Mouse (Mus musculus): ENCODE measurements around the gene Trim52. TPM values are rescaled to one million over a fixed set of nuclear protein-coding genes. Genes with fewer than 3 reads are reported as not detected.
"Not testable (repeated sequence)": the region's sequence is repeated elsewhere in the genome, so short reads cannot be mapped to it uniquely, and the experiment has no call there.

The Trim52 gene
- polyA plus RNA-seq, 1 experiment: not detected

DNA sequence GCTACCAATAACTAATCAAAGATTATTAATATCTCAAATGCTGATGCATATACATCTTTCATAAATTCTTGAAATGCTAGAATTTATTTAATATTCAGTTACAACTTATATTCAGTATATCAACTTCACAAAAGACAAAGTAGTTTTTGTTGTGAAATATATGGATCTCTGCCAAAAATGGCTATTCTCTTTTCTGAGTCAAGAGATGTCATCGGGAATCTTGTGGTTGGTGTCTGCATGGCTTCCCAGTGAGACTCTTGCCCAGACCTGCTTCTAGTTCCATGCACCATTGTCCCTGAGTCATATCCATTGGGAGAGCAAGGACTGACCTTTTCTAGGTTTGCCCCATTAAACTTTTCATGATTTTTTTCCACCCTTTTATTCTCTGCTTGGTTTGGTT lies 50.5 kb downstream of the Trim52 start:
- no peak for TF ChIP-seq POLR2A (IDR thresholded peaks at IDR 0.05; ENCODE audit: borderline replicate concordance, extremely low read depth, insufficient read depth, insufficient read length, poor library complexity, severe bottlenecking)
- TF ChIP-seq CTCF (IDR thresholded peaks at IDR 0.05; ENCODE audit: borderline replicate concordance, extremely low read depth, insufficient read depth, insufficient read length): no peak
- DNase-seq (ENCODE audit: low read depth): no peak

GRCm38 (mm10) chr14:106162331-106162730 lies 56.3 kb downstream of the Trim52 start:
- TF ChIP-seq POLR2A (IDR thresholded peaks at IDR 0.05; ENCODE audit: borderline replicate concordance, extremely low read depth, insufficient read depth, insufficient read length, poor library complexity, severe bottlenecking): no peak
- no peak for TF ChIP-seq CTCF (IDR thresholded peaks at IDR 0.05; ENCODE audit: borderline replicate concordance, extremely low read depth, insufficient read depth, insufficient read length)
- DNase-seq (ENCODE audit: low read depth): peak; percentile 43

DNA sequence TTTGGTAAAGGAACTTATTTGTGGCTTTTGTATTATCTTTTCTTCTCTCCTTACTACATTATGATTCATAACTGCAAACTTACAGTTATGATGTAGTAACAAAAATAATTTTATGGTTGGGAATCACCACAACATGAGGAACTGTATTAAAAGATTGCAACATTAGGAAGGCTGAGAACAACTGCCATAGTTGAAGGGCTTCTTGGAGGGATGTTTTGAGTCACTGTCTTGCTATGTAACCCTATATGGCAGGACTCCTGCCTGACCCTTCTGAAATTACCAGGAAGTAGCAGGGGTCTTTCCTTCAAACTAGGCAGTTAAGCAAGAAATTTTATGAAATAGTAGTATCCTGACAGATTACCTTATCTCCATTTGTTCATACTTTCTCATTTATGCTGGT lies 57.2 kb downstream of the Trim52 start:
- no peak for TF ChIP-seq CTCF (IDR thresholded peaks at IDR 0.05; ENCODE audit: borderline replicate concordance, extremely low read depth, insufficient read depth, insufficient read length)
- TF ChIP-seq POLR2A (IDR thresholded peaks at IDR 0.05; ENCODE audit: borderline replicate concordance, extremely low read depth, insufficient read depth, insufficient read length, poor library complexity, severe bottlenecking): no peak
- DNase-seq (ENCODE audit: low read depth): no peak

- DNase-seq (ENCODE audit: low read depth): not testable (repeated sequence)
Measured at GRCm38 (mm10) chr14:106163933-106164332, 57.9 kb downstream of the Trim52 start.

DNA sequence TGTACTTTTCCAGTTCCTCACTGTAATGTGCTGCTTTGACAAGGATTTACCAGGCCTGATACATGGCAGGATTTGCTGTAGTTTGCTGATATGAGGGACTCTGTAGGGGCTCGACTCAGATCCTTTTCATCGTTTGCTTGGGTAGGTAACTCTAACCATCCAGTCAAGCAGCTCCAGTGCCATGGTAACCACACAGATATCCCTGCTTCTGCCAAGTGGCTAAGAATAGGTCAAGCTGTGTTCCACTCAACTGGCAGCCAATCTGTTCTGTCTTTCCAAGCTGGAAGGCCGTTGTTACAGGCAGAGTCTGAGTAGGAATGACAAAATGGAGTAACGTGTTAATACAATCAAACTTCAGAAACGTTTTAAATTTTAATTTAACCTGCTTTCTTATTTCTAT lies 70.9 kb downstream of the Trim52 start:
- peak; percentile 83 for DNase-seq (ENCODE audit: low read depth)
- TF ChIP-seq CTCF (IDR thresholded peaks at IDR 0.05; ENCODE audit: borderline replicate concordance, extremely low read depth, insufficient read depth, insufficient read length): no peak
- no peak for TF ChIP-seq POLR2A (IDR thresholded peaks at IDR 0.05; ENCODE audit: borderline replicate concordance, extremely low read depth, insufficient read depth, insufficient read length, poor library complexity, severe bottlenecking)

DNA sequence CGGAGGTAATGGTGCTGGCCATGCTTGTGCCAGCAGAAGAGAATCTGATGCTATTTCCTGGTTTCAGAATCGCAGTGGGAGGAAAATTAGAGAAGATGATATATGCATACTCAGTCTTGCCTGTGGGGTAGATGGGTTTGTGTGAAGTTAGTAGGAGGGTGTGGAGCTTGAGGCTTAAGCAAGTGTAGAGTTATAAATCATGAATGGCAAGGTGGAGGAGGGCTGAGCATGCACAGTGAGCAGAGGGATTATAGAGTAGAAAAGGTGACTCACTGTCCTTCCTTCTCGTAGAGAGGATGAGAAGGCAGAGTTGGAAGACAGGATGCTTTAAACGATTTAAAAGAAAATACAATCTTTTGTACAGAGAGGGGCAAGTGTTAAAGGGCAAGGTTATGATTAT lies 72.2 kb downstream of the Trim52 start:
- TF ChIP-seq CTCF (IDR thresholded peaks at IDR 0.05; ENCODE audit: borderline replicate concordance, extremely low read depth, insufficient read depth, insufficient read length) (no peak), POLR2A (IDR thresholded peaks at IDR 0.05; ENCODE audit: borderline replicate concordance, extremely low read depth, insufficient read depth, insufficient read length, poor library complexity, severe bottlenecking) (no peak)

DNA sequence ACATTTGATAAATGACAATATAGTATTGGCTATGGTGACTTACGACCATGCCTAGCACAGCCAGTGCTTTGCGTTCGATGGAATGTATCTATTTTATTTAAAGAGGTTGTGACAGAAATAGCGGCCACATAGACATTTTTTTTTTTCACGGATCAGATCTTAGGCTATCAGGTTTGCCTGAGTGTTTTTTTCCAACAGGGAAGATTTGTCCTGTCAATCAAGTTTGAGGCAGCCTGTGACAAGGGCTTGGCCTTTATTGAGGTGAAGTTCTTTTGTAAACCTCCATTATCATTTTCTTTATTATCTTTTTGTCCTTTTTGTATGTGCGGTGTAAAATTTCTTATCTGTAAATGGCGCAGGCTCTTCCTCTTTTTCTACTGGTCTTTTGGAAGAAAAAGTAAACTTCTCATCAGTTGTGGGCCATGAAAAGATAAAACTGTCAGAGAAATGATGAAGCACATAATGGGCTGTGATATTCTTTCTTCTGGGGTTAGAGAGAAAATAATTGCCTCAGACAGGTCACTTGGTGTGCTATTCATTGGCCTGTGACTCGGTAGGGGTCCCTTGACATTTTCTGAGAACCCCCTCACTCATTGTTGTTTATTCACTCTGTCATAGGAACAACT lies 73.2 kb downstream of the Trim52 start:
- no peak for DNase-seq (ENCODE audit: low read depth)
- TF ChIP-seq POLR2A (IDR thresholded peaks at IDR 0.05; ENCODE audit: borderline replicate concordance, extremely low read depth, insufficient read depth, insufficient read length, poor library complexity, severe bottlenecking): no peak
- TF ChIP-seq CTCF (IDR thresholded peaks at IDR 0.05; ENCODE audit: borderline replicate concordance, extremely low read depth, insufficient read depth, insufficient read length): no peak

More for the DNA sequence above, 72.2 kb downstream of the Trim52 start:
- no peak for DNase-seq (ENCODE audit: low read depth)

DNA sequence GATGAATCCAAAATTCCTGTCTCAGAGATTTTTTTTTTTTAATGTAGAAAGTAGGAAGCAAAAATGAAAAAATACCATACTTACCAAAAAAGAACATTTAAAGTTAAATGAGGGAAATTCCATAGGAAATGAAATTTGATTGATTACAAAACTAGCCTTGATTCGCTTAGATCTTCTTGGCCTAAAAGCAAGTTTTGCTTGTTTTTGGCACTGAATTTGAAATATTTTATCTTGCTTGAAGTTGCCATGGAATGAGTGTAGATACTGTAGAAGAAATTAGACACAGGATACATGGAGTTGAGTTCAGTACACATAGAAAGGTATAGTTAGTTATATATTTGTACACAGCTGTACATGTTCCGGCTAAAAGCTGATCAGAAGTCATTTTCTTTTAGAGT lies 73.7 kb downstream of the Trim52 start:
- no peak for TF ChIP-seq POLR2A (IDR thresholded peaks at IDR 0.05; ENCODE audit: borderline replicate concordance, extremely low read depth, insufficient read depth, insufficient read length, poor library complexity, severe bottlenecking)
- no peak for TF ChIP-seq CTCF (IDR thresholded peaks at IDR 0.05; ENCODE audit: borderline replicate concordance, extremely low read depth, insufficient read depth, insufficient read length)
- DNase-seq (ENCODE audit: low read depth): no peak

- TF ChIP-seq POLR2A (IDR thresholded peaks at IDR 0.05; ENCODE audit: borderline replicate concordance, extremely low read depth, insufficient read depth, insufficient read length, poor library complexity, severe bottlenecking): no peak
- TF ChIP-seq CTCF (IDR thresholded peaks at IDR 0.05; ENCODE audit: borderline replicate concordance, extremely low read depth, insufficient read depth, insufficient read length): no peak
- DNase-seq (ENCODE audit: low read depth): no peak
Measured at GRCm38 (mm10) chr14:106180616-106181015, 74.6 kb downstream of the Trim52 start.

GRCm38 (mm10) chr14:106183985-106184384 lies 78.0 kb downstream of the Trim52 start:
- no peak for DNase-seq (ENCODE audit: low read depth)
- TF ChIP-seq POLR2A (IDR thresholded peaks at IDR 0.05; ENCODE audit: borderline replicate concordance, extremely low read depth, insufficient read depth, insufficient read length, poor library complexity, severe bottlenecking): no peak

Other genes with a start within 250 kb of the Trim52 start
- gene Spry2, start 209.4 kb upstream of the Trim52 start, polyA plus RNA-seq (2012; rRNA removed): 11.3 and 20.5 TPM in 2 replicates

Data from brain, embryonic 14.5 days (tissue).